Comparison of ENCODE assay signal across 9 mouse cellular contexts in the genomic region with DNA sequence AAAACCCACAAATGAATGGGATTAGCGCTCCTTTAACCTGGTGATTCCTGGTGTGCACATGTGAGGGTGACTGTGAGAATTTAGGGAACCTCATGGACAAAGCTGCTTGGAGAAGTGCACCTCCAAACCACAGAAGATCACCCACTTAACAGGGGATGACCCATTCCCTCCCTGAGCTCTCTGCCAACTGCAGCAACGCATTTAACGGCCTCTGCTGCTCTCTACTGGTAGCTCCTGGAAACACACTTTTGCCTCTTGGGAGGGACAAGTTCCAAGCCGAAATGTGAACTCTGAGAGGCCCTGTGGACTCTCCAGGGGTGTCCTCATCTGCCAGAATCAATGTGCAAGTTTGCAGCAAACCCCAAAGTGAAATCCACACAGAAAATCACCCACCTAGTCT. TPM values are rescaled to one million over a fixed set of nuclear protein-coding genes. Genes with fewer than 3 reads are reported as not detected.
A peak's percentile ranks its signal among the peaks of the same experiment; 100 is the strongest.
DNase-seq lines count a peak whose midpoint lies in the region; ATAC-seq and TF ChIP-seq lines count a peak whose summit lies in the region.
"Had no signal": no experiment of that assay in that cellular context is flagged by ENCODE, and none has a peak within 500 bp of the region (broad histone marks: within the 10 kb centered on the region; RNA-seq: fewer than 3 reads in every experiment).

No protein-coding gene starts in this region.

- peak; percentile 90 for TF ChIP-seq CTCF in Patski (IDR thresholded peaks at IDR 0.05)

- H3K27me3 ChIP-seq in Patski: no peaks in the 10 kb centered on the region
- H3K27me3 ChIP-seq: stomach, embryonic 15.5 days had no signal

- CTCF ChIA-PET in Patski (lab: Charles Lee): interaction anchor here (1.2 to 5.6 kb wide), 9 partner anchors 9 to 255 kb away, joined by 3 to 35 read pairs (median 6); no protein-coding TSS in a partner anchor

- DNase-seq in gastrocnemius, adult 18-20 months (ENCODE audit: low spot score): peak; percentile 47
- DNase-seq in gastrocnemius, adult 8-10 months (ENCODE audit: low spot score in 2 of 2): no peak
- DNase-seq in Patski (ENCODE audit: low read depth, low spot score): no peak
- DNase-seq in cerebellum, adult 9-10 months: peak; percentile 63
- DNase-seq in gastrocnemius, postnatal 10 days: peak; percentile 75
- peak; percentile 55 for DNase-seq in layer of hippocampus, adult 9-10 months (ENCODE audit: low spot score)
- DNase-seq in lung, postnatal 36 days: peak; percentile 62
- DNase-seq in right cerebral cortex, postnatal 4 days: peak; percentile 87

- POLR2A ChIA-PET in Patski (lab: Charles Lee): interaction anchor here (0.7 kb wide), 1 partner anchor 113 kb away, joined by 3 read pairs; no protein-coding TSS in a partner anchor

- no peak for ATAC-seq in Patski

- in situ Hi-C loops in Patski (cut with MboI; ENCODE audit: low pct_unique_long_range_greater_than_20kb): loop anchor here (25.0 kb wide), 1 partner anchor 1825 kb away; no protein-coding TSS in a partner anchor

RNA-seq across cellular contexts. Expression of a gene that starts 41.0 kb away (rescaled TPM):
- total RNA-seq in gastrocnemius, adult 18-20 months (2021): not detected
- total RNA-seq in gastrocnemius, adult 8-10 months (2022): not detected
- polyA plus RNA-seq in Patski (2021): not detected
- total RNA-seq in gastrocnemius, postnatal 10 days (2021): not detected

RNA-seq across cellular contexts. Expression of a gene that starts 49.9 kb away (rescaled TPM):
- 1 to 10 TPM in 1 of 2 experiments, under 1 TPM in 1; 0.84 to 1.5 TPM for total RNA-seq in gastrocnemius, adult 18-20 months (2021)
- total RNA-seq in gastrocnemius, adult 8-10 months (2022): 1 to 10 TPM in 2 of 4 experiments, under 1 TPM in 2; 0.87 to 1.3 (median 1.0) TPM
- polyA plus RNA-seq in Patski (2021): 8.8 TPM
- total RNA-seq in gastrocnemius, postnatal 10 days (2021): 10 to 100 TPM in 1 of 2 experiments, 1 to 10 TPM in 1; 8.2 to 10.6 TPM

Comparison
In these comparisons a context has a peak if more than half of its experiments do, and no peak if none do; other contexts are left out.
1. DNase-seq: peak in gastrocnemius, adult 18-20 months (single experiment), cerebellum, adult 9-10 months (single experiment), gastrocnemius, postnatal 10 days (single experiment), layer of hippocampus, adult 9-10 months (single experiment), lung, postnatal 36 days (single experiment) and right cerebral cortex, postnatal 4 days (single experiment); none in gastrocnemius, adult 8-10 months (0 of 2) and Patski (single experiment).